Mouse (Mus musculus): Measurements from ENCODE around the gene Pafah1b2. TPM values are rescaled to one million over a fixed set of nuclear protein-coding genes. Genes with fewer than 3 reads are reported as not detected.
A peak's percentile ranks its signal among the peaks of the same experiment; 100 is the strongest.

Pafah1b2 gene
- total RNA-seq, 2 experiments from 2014 or later, result 104 to 110 TPM

DNA sequence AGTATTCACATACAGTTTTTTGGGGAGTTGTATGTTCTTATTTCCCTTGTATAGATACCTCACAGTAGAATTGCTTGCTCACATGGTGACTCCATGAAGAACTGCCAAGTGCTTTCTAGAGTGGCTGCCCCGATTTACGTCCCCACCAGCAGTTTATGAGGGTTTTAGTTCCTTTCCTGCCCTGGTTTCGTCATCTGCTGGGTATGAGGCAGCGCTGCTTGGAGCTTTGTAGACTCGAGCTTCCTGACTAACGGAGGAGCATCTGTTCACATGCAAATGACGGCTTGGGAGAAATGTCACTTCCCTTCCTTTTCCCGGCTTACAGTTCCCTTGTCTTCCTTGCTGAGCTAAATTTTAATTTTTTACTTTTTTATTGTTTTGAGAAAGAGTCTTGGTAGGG, 15.5 kb upstream of the Pafah1b2 start:
- no peak for DNase-seq (ENCODE audit: low spot score in 2 of 2)

DNA sequence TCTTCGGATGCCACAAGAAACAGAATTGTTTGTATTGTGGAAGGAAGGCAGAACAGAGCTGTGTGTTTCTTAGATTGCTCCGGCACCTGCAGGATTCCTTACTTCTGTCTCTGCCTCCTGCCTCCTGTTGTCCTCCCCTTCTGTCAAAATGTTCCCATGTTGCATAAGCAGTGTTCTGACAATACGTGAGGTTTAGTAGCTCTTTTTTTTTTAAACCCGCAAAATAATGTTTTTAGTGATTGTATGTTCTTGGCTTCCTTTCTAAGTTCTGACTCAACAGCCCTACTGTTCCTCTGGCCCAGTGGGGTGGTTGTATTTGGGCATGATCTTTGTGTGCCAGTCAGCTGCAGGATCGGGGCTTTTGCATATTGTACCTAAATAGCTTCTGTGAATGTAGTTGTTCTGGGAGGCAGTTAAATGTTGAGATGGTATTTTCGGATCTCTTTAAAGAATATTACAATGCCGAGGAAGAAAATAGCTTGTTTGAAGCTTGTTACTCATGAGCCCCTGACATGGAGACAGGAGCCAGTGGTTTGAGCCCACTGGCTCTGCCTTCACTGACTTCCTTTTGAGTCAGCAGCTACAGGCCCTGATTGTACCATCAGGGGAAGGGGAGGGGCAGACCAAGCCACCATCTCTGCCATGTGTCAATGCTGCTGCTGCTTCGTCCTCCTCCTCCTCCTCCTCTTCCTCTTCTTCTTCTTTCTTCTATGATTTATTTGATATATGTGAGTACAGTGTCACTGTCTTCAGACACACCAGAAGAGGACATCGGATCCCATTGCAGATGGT, 13.8 kb upstream of the Pafah1b2 start:
- DNase-seq (ENCODE audit: low spot score in 2 of 2), result no peak

DNA sequence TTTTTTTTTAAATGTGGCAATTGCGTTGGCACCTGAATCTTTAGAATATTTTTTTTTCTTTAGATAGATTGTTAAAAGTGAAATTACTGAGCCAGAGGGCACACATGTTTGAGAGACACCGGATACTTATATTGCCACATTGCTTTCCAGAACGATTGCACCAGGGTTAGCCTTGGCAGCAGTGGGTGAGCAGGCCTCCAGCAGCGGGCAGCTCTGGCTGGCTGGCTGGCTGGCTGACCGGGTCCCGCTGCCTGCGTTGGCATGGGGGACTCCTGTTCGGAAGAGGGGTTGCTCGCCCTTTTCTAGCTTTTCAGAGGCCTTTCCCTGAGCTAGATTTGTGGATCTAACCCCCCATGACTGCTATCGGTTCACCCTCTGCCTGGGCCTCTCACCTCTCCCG, 11.1 kb upstream of the Pafah1b2 start:
- DNase-seq (ENCODE audit: low spot score in 2 of 2), result no peak

DNA sequence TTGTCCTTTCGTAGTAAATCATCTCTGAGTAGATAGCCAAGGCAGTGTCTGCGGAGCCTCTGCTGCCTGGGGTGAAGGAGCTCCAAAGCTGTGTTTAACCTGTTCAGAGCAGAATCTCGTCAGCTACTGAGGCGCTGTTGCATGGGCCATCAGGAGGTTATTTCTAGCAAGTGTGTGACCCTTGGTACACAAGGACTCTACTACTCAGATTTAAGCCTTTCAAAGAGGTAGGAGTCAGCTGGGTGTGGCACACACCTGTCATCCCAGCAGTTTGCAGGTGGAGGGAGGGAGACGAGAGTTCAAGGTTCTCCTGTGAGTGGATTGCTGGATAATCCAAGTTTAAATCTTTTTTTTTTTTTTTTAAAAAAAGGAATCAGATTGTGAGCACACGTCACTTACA, 7.5 kb upstream of the Pafah1b2 start:
- no peak for DNase-seq (ENCODE audit: low spot score in 2 of 2)

DNA sequence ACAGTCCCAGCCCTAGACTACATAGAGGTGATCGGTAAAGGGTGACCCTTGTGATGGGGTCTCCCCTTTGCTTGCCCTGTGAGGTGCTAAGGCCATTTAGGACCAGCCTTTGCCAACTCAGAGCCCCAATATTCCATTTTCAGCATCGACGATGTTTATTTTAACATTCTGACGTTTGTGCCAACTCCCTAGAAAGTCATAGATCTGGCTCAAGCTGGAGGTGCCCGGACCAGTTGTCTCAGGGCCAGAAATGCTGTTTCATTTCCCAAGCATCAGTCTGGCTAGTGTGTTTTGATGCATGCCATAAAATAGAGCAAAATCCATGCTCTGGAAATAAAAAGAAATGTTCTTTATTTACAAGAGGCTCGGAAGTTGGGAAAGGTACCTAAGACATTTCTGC, 5.8 kb upstream of the Pafah1b2 start:
- DNase-seq (ENCODE audit: low spot score in 2 of 2), result no peak

DNA sequence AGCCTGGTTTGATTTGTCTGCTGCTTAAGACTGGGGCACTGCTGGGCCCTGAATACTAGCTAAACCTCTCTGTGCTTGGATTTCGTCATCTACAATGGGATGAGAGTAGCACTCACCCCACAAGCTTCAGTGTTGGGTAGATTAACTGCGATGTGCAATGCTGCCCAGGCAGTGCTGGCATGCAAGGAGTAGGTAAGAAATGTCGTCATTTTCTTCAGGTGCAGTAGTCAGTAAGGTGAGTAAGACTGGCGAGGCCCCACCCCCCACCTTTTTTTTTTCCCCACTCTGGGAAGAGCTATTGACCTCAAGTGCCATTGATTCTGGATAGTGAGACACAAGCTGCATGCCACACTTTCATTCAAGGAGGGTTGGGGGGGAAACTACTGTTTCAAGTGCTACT, 3.9 kb upstream of the Pafah1b2 start:
- DNase-seq (ENCODE audit: low spot score in 2 of 2), result no peak

DNA sequence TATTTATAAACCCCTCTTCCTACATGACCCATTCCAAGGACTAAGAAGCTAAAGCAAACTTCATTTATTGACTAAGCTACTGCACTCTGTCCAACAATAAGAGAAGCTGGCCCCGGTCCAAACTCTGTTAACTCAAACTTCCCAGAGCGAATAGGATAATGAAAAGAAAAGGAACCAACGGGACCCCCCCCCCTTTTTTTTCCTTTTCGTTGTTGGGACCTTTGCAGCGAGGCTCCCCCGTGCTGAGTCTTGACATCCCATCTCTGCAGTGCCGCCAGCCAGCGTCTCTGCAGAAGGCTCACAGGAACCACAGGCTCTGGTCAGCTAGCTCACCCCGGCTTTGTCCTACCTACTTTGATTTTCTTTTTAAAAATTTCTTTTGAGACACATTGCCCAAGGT, 3.3 kb upstream of the Pafah1b2 start:
- peak; percentile 31 to 68 for DNase-seq (ENCODE audit: low spot score in 2 of 2)

DNA sequence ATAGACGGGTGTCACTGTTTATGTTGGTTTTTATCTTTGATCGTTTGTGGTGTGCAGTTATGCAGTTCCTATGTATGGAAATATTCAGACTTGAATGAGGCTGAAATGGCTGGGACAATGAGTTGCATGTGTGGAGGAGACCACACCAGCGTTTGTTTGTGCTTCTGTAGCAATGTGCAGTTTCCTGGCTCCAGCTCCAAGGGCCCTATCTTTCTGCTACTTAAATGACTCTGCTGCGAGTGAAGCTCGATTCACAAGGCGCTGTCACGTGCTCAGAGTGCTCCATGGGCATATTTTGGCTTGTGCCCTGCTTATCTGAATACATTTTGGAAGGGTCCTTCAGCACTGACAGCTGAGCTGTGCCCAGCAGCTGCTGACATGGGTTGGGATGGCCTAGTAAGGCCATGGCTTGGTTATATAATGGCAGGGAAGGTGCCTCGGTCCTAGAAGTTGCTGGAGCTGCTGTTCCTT, 2.6 kb upstream of the Pafah1b2 start:
- DNase-seq (ENCODE audit: low spot score in 2 of 2), result peak in 1 of 2 experiments; percentile 40

DNA sequence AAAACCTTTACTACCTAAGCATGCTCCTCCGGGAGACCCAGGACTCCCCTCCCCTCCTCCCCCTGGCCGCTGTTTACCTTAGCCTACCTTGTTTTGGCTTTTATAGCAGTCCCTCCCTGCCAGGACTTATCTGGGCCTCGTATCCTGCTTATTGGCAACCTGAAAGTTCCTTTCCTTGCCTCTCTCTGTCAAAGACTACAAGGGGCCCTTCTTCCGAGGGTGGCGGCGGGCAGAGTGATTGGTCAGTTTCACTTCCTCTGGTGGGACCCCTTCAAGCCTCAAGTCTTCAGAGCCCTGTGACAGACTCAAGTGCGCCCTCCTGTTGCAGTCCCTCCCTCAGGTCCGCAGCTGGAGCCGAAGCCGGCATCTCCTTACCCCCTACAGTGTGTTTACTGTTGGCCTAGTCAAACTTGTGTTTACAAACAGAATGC, 1.8 kb upstream of the Pafah1b2 start:
- peak; percentile 26 to 53 for DNase-seq (ENCODE audit: low spot score in 2 of 2)

DNA sequence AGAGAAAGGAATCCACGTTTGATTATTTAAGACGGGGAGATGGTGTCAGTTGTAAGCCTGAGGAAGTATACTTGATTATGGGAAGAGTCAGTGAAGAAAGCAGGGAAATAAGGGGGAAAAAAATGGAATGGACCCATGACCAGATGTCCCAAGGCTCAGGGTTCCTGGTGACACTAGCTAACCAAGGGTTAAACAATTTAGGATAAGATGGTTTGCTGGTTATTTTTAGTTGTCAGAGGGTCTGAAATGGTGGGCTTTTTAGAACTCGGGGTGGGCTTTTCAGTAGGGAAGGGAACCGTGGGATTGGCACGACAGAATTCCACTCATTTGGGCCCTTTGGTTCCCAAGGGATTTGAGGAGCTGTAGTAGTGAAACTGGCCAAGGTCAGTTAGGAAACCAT, 1.1 kb upstream of the Pafah1b2 start:
- DNase-seq (ENCODE audit: low spot score in 2 of 2), result no peak

DNA sequence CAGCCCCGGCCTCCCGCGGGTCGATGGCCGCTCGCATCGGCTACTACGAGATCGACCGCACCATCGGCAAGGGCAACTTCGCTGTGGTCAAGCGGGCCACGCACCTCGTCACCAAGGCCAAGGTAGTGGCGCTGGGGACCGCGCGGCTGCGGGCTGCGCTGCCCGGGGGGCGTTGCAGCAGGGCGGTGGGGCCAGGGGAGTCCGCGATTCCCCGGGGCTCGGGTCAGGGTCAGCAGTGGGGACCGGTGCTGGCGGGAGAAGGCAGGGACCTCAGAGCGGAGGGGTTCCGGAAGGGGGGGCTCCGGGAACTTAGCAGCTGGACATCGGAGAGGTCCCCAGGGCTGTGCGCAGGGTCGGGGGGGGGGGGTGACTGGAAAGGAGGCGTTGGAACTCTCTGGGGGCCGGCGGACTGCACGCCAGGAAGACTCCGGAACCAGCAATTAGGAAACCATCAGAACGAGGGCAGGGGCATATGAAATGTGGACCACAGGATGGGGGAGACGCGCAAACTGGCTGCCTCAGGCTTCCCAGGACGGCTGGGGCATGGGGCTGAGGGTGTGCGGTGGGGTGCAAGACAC, 608 bp upstream of the Pafah1b2 start:
- peak in 1 of 2 experiments; percentile 42 for DNase-seq (ENCODE audit: low spot score in 2 of 2)

DNA sequence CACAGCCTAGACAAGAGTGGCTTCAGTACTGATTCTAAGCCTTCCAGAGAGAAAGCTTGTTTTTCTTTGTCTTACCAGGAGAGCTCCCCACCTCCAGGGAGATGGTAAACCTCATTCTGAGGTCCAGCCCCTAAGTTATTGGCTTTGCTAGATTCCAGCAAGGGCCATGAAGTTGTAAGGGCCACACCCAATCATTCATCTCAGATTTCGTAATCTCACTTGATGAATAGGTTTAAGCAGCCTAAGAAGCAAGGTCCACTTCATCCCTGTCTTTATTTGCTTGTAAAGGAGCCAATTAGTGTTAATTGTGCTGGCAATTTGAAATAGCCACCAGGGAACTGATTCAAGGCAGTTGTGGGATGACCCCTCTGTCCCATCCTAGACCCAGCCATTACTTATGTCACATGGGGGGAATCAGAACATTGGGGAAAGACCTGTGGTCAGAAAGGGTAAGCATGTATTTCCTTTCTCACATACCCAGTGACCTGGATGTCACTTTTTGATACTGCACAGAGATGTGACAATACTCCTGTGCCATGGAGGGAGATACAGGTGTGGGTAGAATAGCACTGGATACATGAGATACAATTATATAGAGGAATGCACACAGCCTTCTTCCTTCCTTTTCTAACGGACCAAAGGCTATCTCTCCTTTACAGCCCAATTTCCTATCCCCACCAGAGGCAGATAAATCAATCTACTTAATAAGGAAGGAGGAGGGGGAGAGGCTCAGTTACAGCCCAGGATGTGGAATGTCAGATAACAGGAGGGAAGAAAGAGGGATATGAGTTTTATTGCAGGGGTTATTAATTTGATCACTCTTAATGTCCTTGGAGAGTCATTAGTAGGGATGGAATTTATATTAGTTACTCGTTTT, 1.2 kb downstream of the Pafah1b2 start:
- DNase-seq (ENCODE audit: low spot score in 2 of 2), result no peak

DNA sequence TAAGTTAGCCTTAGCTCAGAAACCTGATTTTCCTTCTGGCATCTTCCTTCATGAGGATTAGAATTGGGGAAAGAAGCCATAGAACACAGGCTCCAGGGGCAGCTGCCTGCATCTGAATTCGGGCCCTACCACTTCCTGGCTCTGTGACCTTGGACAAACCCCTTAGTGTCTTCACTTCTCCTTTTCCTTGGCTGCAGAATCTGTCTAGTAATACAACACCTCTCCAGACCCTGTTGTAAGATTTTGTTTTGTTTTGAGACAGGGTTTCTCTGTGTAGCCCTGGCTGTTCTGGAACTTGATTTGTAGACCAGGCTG, 2.9 kb downstream of the Pafah1b2 start:
- no peak for DNase-seq (ENCODE audit: low spot score in 2 of 2)

DNA sequence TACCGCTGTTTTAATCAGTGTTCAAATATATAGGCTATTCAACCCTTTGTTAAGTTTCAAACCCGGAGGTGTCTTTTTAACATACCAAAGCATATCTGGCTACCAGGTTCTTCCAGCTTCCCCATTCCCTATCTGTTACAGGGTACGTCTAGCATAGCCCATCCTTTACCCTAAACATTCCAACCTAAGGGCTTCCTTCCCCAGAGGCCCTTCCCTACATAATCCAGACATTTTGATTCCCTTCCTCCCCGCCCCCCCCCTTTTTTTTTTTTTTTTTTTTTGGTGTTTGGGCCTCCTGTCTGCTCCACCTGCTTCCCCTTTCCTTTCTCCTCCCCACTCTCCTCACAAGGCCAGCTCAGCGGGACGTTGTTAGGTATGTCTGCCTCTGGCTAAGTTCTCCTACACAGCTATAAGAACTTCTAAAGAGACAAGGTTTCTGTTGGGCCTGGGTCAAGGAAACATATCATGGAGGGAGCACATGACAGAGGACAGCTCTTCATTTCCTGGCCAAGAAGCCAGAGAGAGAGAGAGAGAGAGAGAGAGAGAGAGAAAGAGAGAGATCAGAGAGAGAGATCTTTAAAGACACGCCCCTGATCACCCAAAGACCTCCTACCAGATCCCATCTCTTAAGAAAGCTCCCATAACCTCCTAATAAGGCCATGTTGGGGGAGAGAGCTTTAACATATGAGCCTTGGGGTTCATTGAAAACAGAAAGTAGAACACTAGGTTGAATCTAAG, 3.4 kb downstream of the Pafah1b2 start:
- DNase-seq (ENCODE audit: low spot score in 2 of 2), result no peak

DNA sequence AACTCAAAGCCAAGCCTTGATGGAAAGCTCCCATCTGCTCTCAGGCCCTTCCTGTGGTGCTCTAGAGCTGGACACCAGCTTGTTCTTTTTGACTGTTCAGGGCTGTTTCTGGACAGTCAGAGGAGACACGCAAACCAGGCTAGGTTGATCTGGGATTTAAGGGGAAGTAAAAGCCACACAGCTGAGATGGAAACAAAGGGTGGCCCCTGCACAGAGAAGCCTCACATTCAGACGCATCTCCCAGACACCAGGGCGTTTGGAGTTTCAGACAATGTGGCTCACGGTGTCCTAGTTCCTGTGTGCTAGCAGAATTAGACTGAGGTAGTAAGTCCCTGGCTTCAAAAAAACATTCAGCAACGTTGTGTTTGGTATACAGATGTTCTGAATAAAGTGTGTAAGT, 6.3 kb downstream of the Pafah1b2 start:
- no peak for DNase-seq (ENCODE audit: low spot score in 2 of 2)

DNA sequence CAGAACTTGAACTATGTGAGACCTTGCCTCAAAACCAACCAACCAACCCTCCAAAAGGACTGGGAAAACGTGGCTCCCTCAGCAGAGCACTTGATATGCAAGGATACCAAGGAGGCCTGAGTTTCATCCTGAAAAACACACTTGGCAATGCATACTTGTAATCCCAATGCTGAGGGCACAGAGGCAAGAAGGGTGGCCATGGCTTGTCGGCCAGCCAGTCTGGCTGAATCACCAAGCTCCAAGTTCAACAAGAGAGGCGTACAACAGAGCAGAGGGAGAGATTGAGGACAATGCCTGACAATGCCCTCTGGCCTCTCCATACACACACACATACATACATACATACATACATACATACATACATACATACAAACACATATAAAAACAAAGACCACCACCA, 8.0 kb downstream of the Pafah1b2 start:
- DNase-seq (ENCODE audit: low spot score in 2 of 2), result no peak

DNA sequence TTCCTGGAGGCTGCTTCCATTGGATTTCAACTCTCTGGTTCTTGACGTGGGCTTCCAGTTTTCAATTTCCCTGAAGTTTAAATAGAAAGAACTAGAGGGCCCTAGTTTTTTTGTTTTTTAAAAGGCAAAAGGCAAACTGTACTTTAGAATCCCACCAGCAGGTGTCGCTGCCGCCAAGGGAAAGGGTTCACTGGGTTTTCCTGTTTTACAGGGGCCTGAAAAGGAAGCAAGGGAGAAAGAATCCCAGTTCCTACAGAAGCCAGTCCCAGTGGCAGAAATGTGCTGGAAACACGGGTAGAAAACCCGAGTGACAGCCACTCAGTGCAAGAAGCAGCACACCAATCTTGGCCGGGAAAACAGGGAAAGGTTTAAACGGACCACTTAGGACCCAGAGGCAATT, 8.8 kb downstream of the Pafah1b2 start:
- peak; percentile 64 to 78 for DNase-seq (ENCODE audit: low spot score in 2 of 2)

DNA sequence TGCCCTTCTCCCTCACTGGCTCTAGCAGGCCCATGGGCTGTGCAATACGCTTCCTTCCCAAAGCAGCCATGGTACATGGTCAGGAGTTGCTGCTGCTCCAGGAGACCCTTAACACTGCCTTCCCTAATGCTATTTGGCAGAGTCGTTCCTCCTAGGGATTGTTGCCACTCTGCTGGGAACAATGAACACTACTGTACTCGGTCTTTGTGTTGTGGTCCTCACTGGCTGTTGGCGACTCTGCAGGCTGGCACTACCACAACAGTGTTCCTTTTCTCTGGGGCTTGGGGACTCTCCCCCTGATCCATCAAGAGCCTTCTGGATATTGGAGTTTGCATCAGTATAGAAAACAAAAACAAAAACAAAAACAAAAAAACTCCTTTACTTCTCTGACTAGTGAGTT, 13.5 kb downstream of the Pafah1b2 start:
- DNase-seq (ENCODE audit: low spot score in 2 of 2), result no peak

DNA sequence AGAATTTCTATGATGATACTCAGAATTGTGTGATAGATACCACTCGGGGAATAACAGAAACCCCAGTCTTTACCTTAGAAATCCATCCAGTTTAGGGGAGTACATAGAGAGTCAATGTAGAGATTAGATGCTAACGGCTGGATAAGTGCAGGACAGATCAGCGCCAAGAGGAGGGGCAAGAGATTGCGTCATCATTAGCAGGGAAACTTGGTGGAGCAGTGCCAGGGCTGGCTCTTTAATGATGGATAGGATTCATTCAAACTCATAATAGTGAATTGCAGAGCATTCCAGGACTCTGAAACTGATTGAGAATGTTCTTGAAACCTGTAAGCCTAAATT, 27.3 kb downstream of the Pafah1b2 start:
- DNase-seq (ENCODE audit: low spot score in 2 of 2), result peak; percentile 47 to 75

DNA sequence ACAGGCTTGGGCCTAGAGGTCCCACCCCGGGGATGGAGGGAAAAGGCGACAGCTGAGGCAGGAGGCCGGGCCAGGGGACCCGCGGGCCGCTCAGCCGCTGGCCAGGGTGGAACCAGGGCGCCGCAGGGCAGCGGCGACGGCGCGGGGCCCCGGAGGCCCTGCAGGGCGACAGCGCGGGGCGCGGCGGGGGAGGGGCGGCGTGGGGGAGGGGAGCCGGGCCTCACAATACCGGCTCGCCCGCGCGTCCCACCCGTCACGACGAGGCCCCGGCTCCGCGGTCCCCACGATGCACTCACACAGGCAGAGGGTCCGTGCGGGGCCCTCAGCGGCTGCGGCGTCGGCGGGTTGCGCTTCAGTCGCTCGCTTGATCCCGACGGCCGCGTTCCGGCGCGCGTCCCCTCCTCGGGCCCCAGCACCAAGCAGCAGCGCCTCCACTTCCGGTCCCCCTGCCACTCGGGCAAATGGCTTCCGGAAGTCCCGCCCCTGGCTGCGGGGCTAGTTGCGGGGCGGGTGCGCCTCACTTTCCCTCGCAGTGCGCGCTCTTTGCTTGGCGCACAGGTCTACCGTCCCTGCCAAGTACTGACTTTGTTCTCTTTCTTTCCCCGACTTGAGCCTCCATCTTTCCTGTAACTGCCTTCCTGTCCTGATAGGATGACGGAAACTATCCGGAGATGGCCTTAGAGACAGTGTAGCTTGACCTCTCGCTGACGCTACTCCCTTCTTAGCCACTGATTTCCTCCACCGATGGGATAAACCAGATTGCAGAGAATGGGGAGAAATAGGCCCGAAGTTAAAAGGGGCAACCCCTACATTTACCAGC, 27.9 kb downstream of the Pafah1b2 start:
- DNase-seq (ENCODE audit: low spot score in 2 of 2), result peak; percentile 77 to 92

Data from gastrocnemius, postnatal 4 days (tissue).